Mouse (Mus musculus) midbrain, embryonic 11.5 days (tissue): Measurements from ENCODE around the gene Zfp574. TPM values are rescaled to one million over a fixed set of nuclear protein-coding genes. Genes with fewer than 3 reads are reported as not detected.

Experiments
- ATAC-seq: fragments of 200-750 bp; cut with Nextera tagmentation; 2 replicates; pipeline ENCODE4 v1.8.0; 2017; ENCODE audit warnings: moderate TSS enrichment, moderate library complexity; ENCODE audit not compliant: low FRiP score
- DNase-seq: peaks from one replicate; pipeline ENCODE4 v3.0.0; 2015; ENCODE audit warnings: low spot score; ENCODE audit errors: missing footprints
- H3K27ac ChIP-seq: fragments of 300-500 bp; sonication (generic); 2 replicates; pipeline ENCODE4 v1.5.1; 2014; ENCODE audit warnings: low read depth, low read length
- H3K27me3 ChIP-seq: fragments of 300-500 bp; sonication (generic); 2 replicates; pipeline ENCODE4 v1.6.1; 2014; ENCODE audit warnings: mild to moderate bottlenecking, low read length, moderate library complexity, mixed read lengths; ENCODE audit not compliant: control insufficient read depth, insufficient read depth
- H3K36me3 ChIP-seq: fragments of 300-500 bp; sonication (generic); 2 replicates; pipeline ENCODE4 v1.6.1; 2014; ENCODE audit warnings: mild to moderate bottlenecking, low read length, moderate library complexity, mixed read lengths; ENCODE audit not compliant: control insufficient read depth, insufficient read depth
- H3K4me1 ChIP-seq: fragments of 300-500 bp; sonication (generic); 2 replicates; pipeline ENCODE4 v1.6.1; 2014; ENCODE audit warnings: low read length; ENCODE audit not compliant: control insufficient read depth, insufficient read depth
- H3K4me2 ChIP-seq: fragments of 300-500 bp; sonication (generic); 2 replicates; pipeline ENCODE4 v1.6.1; 2014; ENCODE audit warnings: mild to moderate bottlenecking, moderate library complexity
- H3K4me3 ChIP-seq: fragments of 300-500 bp; sonication (generic); 2 replicates; pipeline ENCODE4 v1.5.1; 2014; ENCODE audit warnings: low read depth, low read length
- H3K9ac ChIP-seq: fragments of 300-500 bp; sonication (generic); 2 replicates; pipeline ENCODE4 v1.6.1; 2014; ENCODE audit warnings: low read length
- H3K9me3 ChIP-seq: fragments of 300-500 bp; sonication (generic); 2 replicates; pipeline ENCODE4 v1.6.1; 2016; ENCODE audit warnings: low read length; ENCODE audit not compliant: control insufficient read depth
- WGBS: fragments of 180-500 bp; shearing (Covaris S2); extraction: QIAGEN DNeasy Blood & Tissue Kit; methylation state at CpG from one replicate; pipeline ENCODE4 v1.1.7; 2014; 5-methylcytosine and 5-hydroxymethylcytosine counted together
- polyA plus RNA-seq: library from polyadenylated mRNA; unstranded; fragments of >200 nt; fragmentation: Nextera tagmentation; extraction: Ambion mirVana; gene quantifications from 2 replicates; pipeline ENCODE4 v1.2.1, GENCODE M21; 2014

Gene Zfp574
- polyA plus RNA-seq, 1 experiment from 2014 or later, result 22.9 TPM

GRCm38 (mm10) chr7:25112956-25113603, 40.7 kb downstream of the Zfp574 start:
- H3K27me3 ChIP-seq, result no peaks in the 10 kb centered on the region
- H3K27ac ChIP-seq, result no peak overlapping the region
- H3K9me3 ChIP-seq, result no peaks in the 10 kb centered on the region
- DNase-seq, result no peak
- ATAC-seq, result no peak
- no peaks in the 10 kb centered on the region for H3K4me1 ChIP-seq
- no peak overlapping the region for H3K4me3 ChIP-seq
- no peaks in the 10 kb centered on the region for H3K36me3 ChIP-seq
- 84% methylated on average over 16 of the region's 16 CpGs for WGBS
- H3K4me2 ChIP-seq, result no peak overlapping the region
- no peak overlapping the region for H3K9ac ChIP-seq

- H3K27me3 ChIP-seq, result no peaks in the 10 kb centered on the region
- no peak overlapping the region for H3K4me2 ChIP-seq
- no peak overlapping the region for H3K27ac ChIP-seq
- H3K36me3 ChIP-seq, result no peaks in the 10 kb centered on the region
- WGBS, result 64% methylated on average over 21 of the region's 25 CpGs
- H3K9ac ChIP-seq, result no peak overlapping the region
- DNase-seq (no peak), ATAC-seq (no peak)
- H3K9me3 ChIP-seq, result no peaks in the 10 kb centered on the region
- H3K4me3 ChIP-seq, result no peak overlapping the region
- H3K4me1 ChIP-seq, result no peaks in the 10 kb centered on the region
These were observed 47.9 kb downstream of the Zfp574 start for GRCm38 (mm10) chr7:25120061-25120834.

- DNase-seq, result no peak
- no peaks in the 10 kb centered on the region for H3K27me3 ChIP-seq
- H3K9ac ChIP-seq, result no peak overlapping the region
- ATAC-seq, result no peak
- H3K9me3 ChIP-seq, result no peaks in the 10 kb centered on the region
- H3K4me2 ChIP-seq, result no peak overlapping the region
- no peaks in the 10 kb centered on the region for H3K36me3 ChIP-seq
- H3K4me3 ChIP-seq, result no peak overlapping the region
- no peaks in the 10 kb centered on the region for H3K4me1 ChIP-seq
- 71% methylated on average over 12 of the region's 13 CpGs for WGBS
- no peak overlapping the region for H3K27ac ChIP-seq
These were observed 48.9 kb downstream of the Zfp574 start for GRCm38 (mm10) chr7:25121240-25121786.

GRCm38 (mm10) chr7:25125716-25126281, 53.4 kb downstream of the Zfp574 start:
- no peaks in the 10 kb centered on the region for H3K9me3 ChIP-seq
- no peaks in the 10 kb centered on the region for H3K27me3 ChIP-seq
- no peaks in the 10 kb centered on the region for H3K4me1 ChIP-seq
- H3K4me3 ChIP-seq, result no peak overlapping the region
- H3K9ac ChIP-seq, result no peak overlapping the region
- WGBS, result 80% methylated on average over 10 of the region's 10 CpGs
- DNase-seq (peak; percentile 61), ATAC-seq (no peak)
- no peaks in the 10 kb centered on the region for H3K36me3 ChIP-seq
- H3K4me2 ChIP-seq, result no peak overlapping the region
- H3K27ac ChIP-seq, result no peak overlapping the region

GRCm38 (mm10) chr7:25127971-25128370, 55.6 kb downstream of the Zfp574 start:
- no peaks in the 10 kb centered on the region for H3K9me3 ChIP-seq
- 69% methylated on average over 9 of the region's 9 CpGs for WGBS
- no peak overlapping the region for H3K4me2 ChIP-seq
- no peak overlapping the region for H3K4me3 ChIP-seq
- peaks cover 15% of the 10 kb centered on the region for H3K27me3 ChIP-seq
- ATAC-seq (no peak), DNase-seq (peak; percentile 28)
- no peaks in the 10 kb centered on the region for H3K36me3 ChIP-seq
- H3K4me1 ChIP-seq, result no peaks in the 10 kb centered on the region
- no peak overlapping the region for H3K27ac ChIP-seq
- no peak overlapping the region for H3K9ac ChIP-seq

GRCm38 (mm10) chr7:25129390-25129979, 57.1 kb downstream of the Zfp574 start:
- H3K9me3 ChIP-seq, result no peaks in the 10 kb centered on the region
- 71% methylated on average over 13 of the region's 13 CpGs for WGBS
- no peaks in the 10 kb centered on the region for H3K36me3 ChIP-seq
- ATAC-seq (no peak), DNase-seq (peak; percentile 66)
- no peak overlapping the region for H3K4me3 ChIP-seq
- peaks cover 28% of the 10 kb centered on the region for H3K27me3 ChIP-seq
- no peak overlapping the region for H3K27ac ChIP-seq
- H3K4me2 ChIP-seq, result no peak overlapping the region
- no peak overlapping the region for H3K9ac ChIP-seq
- H3K4me1 ChIP-seq, result peaks cover 9% of the 10 kb centered on the region

- 81% methylated on average over 11 of the region's 11 CpGs for WGBS
- Histone ChIP-seq H3K4me2 (no peak overlapping the region), H3K36me3 (no peaks in the 10 kb centered on the region), H3K4me1 (peaks cover 11% of the 10 kb centered on the region), H3K4me3 (no peak overlapping the region), H3K27me3 (peaks cover 30% of the 10 kb centered on the region), H3K9me3 (no peaks in the 10 kb centered on the region; the same call in 1 of the 2 replicates), H3K27ac (no peak overlapping the region), H3K9ac (no peak overlapping the region)
- peak; percentile 77 for DNase-seq
- ATAC-seq, result no peak
These were observed 58.2 kb downstream of the Zfp574 start for GRCm38 (mm10) chr7:25130565-25130964.

- no peaks in the 10 kb centered on the region; the same call in 1 of the 2 replicates for H3K9me3 ChIP-seq
- H3K27ac ChIP-seq, result no peak overlapping the region
- peaks cover 30% of the 10 kb centered on the region for H3K27me3 ChIP-seq
- ATAC-seq (no peak), DNase-seq (peak; percentile 4)
- H3K9ac ChIP-seq, result no peak overlapping the region
- 90% methylated on average over 11 of the region's 11 CpGs for WGBS
- H3K36me3 ChIP-seq, result no peaks in the 10 kb centered on the region
- H3K4me1 ChIP-seq, result peaks cover 11% of the 10 kb centered on the region
- no peak overlapping the region for H3K4me2 ChIP-seq
- H3K4me3 ChIP-seq, result no peak overlapping the region
These were observed 58.9 kb downstream of the Zfp574 start for GRCm38 (mm10) chr7:25131247-25131646.
